Mouse (Mus musculus): Measurements from ENCODE around the gene 0610010K14Rik. TPM values are rescaled to one million over a fixed set of nuclear protein-coding genes. Genes with fewer than 3 reads are reported as not detected.

The 0610010K14Rik gene
- polyA plus RNA-seq, 1 experiment from 2014 or later = 171 TPM

DNA sequence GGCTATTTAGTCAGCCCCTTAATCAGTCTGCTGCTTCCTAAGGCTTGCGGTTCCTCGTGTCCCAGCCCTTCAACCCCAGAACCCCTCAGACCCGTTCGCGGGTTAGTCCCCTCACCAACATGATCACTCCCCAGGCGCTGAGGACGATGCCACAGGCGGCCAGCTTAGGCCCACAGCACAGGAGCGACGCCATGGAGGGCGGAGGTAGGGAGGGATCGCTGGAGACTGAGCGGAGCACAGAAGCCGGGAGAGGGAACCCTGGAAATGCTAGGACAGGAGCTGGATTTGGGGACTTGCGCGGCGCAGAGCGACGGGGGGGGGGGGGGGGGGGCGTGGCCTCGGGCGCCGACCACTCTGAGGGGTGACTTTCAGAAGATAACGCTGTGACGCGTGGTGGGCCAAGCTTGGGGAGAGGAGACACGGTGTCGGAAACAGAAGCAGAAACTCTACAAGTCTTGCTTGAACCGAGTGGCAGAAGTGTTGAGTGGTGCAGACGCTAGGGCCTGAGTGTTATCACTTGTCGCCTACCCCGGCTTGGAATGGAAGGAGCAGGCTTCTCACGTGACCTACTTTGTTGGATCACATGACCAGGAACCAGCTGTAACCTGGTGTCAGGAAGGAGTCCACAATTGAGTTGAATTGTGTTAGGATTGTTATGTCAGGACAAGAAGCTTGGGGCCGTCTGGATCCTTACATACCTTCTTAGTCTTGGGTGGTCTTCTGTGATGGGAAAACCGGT is 2.0 kb upstream of the 0610010K14Rik start, which contains the start of the genes Gm21988 and Rnasek:
Gm21988 (minus strand) TSS at position 290 of the 739 bp plus-strand sequence.
Rnasek (minus strand) TSS at position 302 of the 739 bp plus-strand sequence.
- Histone ChIP-seq H3K27me3 (ENCODE audit: control insufficient read depth, insufficient read depth, low read length) (no peaks in the 10 kb centered on the region), H3K4me3 (replicated peaks; ENCODE audit: low read depth, low read length) (peak within 1 kb of the TSS; percentile 97), H3K36me3 (ENCODE audit: control insufficient read depth, insufficient read depth, low read length) (peaks cover 14% of the 10 kb centered on the region), H3K27ac (replicated peaks; ENCODE audit: low read depth, low read length) (peak within 1 kb of the TSS; percentile 84), H3K9ac (replicated peaks; ENCODE audit: low read length) (peak within 1 kb of the TSS; percentile 87), H3K4me1 (ENCODE audit: control insufficient read depth, insufficient read depth, low read length) (peaks cover 31% of the 10 kb centered on the region), H3K9me3 (ENCODE audit: control insufficient read depth, low read length) (no peaks in the 10 kb centered on the region), H3K4me2 (ENCODE audit: low read length) (peak within 1 kb of the TSS; percentile 99)
- peak; percentile 92 for DNase-seq
- under 1% methylated on average over 31 of the region's 35 CpGs for WGBS
- ATAC-seq (ENCODE audit: low FRiP score, low TSS enrichment) = peak; percentile 62

DNA sequence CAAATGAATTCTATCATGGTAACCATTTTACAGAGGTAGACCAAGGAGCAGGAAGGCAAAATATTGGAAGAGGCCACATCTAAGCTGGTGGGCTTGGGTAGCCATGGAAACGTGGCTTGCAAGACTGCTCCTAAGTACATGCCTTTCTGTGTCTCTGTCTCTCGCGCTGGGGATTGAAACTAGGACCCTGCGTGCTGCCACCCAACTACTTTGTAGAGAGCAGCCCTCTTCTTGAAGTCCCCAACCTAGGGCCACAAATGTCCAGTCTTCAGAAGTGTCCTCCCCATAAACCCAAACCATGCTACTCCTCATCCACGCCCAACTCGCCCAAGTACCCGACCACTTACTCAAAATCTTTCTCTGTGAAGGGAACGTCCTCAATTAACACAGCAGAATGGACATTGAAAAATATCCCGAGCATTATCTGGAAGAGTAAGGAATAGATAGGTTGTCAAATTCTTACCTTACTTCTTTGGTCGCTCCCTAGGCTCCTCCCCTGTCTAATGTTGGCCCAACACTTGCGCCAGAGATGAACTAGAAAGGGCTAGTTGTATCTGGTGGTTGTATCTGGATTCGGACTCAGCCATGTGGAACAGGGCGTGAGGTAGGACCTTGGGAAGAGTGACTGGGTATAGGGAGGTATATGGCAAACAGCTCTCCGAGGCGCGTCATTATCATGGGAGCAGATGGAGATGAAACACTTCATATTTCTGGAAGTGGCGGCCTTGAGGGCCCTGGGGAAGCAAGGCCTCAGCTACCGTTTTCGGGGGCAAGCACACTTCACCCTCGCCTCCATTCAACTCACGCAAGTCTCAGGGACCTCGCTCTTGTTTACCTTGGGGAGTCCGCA is 1.1 kb upstream of the 0610010K14Rik start:
- H3K27ac ChIP-seq (replicated peaks; ENCODE audit: low read depth, low read length) = peak overlapping the region; percentile 95
- peak overlapping the region; percentile 87 for H3K9ac ChIP-seq (replicated peaks; ENCODE audit: low read length)
- 12% methylated on average over 23 of the region's 23 CpGs for WGBS
- H3K9me3 ChIP-seq (ENCODE audit: control insufficient read depth, low read length) = no peaks in the 10 kb centered on the region
- no peaks in the 10 kb centered on the region for H3K27me3 ChIP-seq (ENCODE audit: control insufficient read depth, insufficient read depth, low read length)
- peaks cover 31% of the 10 kb centered on the region for H3K4me1 ChIP-seq (ENCODE audit: control insufficient read depth, insufficient read depth, low read length)
- ATAC-seq (ENCODE audit: low FRiP score, low TSS enrichment) (no peak), DNase-seq (peak; percentile 29)
- peaks cover 18% of the 10 kb centered on the region for H3K36me3 ChIP-seq (ENCODE audit: control insufficient read depth, insufficient read depth, low read length)
- peak overlapping the region; percentile 97 for H3K4me3 ChIP-seq (replicated peaks; ENCODE audit: low read depth, low read length)
- peak overlapping the region; percentile 99 for H3K4me2 ChIP-seq (ENCODE audit: low read length)

DNA sequence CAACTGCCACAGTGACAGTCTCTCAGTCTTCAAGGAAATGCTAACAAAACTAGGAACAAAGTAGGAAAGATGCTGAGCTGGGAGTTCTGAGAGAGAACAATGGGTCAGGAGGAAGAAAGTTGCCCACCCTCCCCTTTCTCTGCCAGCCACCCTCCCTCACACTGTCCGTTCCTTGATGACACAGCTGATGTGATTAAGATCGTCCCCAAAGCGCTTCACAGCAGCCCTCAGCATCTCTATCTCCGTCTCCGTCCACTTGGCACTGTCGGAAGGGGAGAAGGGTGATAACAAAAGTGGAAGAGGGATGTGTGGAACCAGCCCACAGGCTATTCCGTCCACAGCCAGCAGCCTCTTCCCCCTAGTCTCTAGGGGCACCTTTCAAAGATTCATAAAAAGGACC is 997 bp downstream of the 0610010K14Rik start:
- Histone ChIP-seq H3K9ac (replicated peaks; ENCODE audit: low read length) (peak overlapping the region; percentile 80), H3K4me2 (ENCODE audit: low read length) (peak overlapping the region; percentile 99), H3K36me3 (ENCODE audit: control insufficient read depth, insufficient read depth, low read length) (peaks cover 18% of the 10 kb centered on the region), H3K27me3 (ENCODE audit: control insufficient read depth, insufficient read depth, low read length) (no peaks in the 10 kb centered on the region; the same call in 1 of the 2 replicates), H3K27ac (replicated peaks; ENCODE audit: low read depth, low read length) (peak overlapping the region; percentile 95), H3K4me3 (replicated peaks; ENCODE audit: low read depth, low read length) (peak overlapping the region; percentile 97), H3K9me3 (ENCODE audit: control insufficient read depth, low read length) (no peaks in the 10 kb centered on the region), H3K4me1 (ENCODE audit: control insufficient read depth, insufficient read depth, low read length) (peaks cover 35% of the 10 kb centered on the region)
- ATAC-seq (ENCODE audit: low FRiP score, low TSS enrichment) (no peak), DNase-seq (no peak)
- WGBS = 23% methylated on average over 7 of the region's 7 CpGs

DNA sequence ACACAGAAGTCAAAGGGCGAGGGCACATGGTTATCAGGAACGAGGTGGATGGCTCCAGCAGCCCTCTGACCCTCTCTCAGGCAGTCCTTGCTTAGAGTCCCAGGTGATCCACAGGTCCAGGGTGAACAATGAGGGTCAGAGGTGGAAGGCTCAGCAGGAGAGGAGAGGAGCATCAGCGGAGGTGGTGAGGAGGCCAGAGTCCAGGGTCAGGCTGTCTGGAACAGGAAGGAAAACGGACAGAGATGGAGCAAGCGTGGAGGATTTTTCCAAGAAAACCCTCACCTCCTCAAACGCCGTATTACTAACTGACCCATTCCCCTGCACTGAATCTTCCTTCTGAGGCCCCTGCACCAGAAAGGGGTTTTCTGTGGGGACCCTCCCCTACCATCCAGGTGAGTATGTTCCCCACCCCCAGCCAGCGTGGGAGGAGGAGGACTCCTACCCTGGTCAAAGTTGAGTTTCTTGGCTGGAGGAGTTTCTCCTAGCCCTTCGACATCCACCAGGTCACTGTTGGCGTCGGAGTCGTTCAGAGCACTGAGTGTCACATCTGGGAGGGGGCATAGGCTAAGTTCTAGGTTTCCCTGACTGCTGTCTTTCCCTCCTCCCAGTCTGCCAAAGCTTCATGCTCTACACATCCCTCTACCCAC is 2.3 kb downstream of the 0610010K14Rik start:
- Histone ChIP-seq H3K36me3 (ENCODE audit: control insufficient read depth, insufficient read depth, low read length) (peaks cover 18% of the 10 kb centered on the region), H3K27me3 (ENCODE audit: control insufficient read depth, insufficient read depth, low read length) (peaks cover 6% of the 10 kb centered on the region; the same call in 1 of the 2 replicates), H3K9ac (replicated peaks; ENCODE audit: low read length) (no peak overlapping the region), H3K4me2 (ENCODE audit: low read length) (no peak overlapping the region), H3K4me1 (ENCODE audit: control insufficient read depth, insufficient read depth, low read length) (peaks cover 29% of the 10 kb centered on the region), H3K27ac (replicated peaks; ENCODE audit: low read depth, low read length) (no peak overlapping the region), H3K9me3 (ENCODE audit: control insufficient read depth, low read length) (no peaks in the 10 kb centered on the region), H3K4me3 (replicated peaks; ENCODE audit: low read depth, low read length) (no peak overlapping the region)
- ATAC-seq (ENCODE audit: low FRiP score, low TSS enrichment) (no peak), DNase-seq (no peak)
- WGBS = 91% methylated on average over 12 of the region's 12 CpGs

DNA sequence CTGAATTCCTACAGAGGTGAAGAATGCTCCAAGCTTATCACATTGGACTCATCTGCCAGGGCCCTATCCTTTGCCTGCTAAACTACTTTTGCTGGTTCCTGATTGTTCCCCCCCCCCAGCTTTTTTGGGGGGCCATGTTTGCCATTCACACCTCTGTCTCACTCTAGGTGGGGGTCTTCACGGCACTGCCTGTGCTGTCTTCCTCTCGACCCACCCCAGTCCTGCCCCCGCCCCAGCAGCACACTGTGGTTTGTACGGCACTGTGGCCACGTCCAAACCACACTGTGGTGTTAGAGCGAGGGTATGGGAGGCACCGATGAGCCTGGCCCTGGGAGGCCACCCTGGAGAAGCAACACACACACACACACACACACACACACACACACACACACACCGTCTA is 3.2 kb downstream of the 0610010K14Rik start:
- H3K4me2 ChIP-seq (ENCODE audit: low read length) = no peak overlapping the region
- 85% methylated on average over 8 of the region's 8 CpGs for WGBS
- H3K36me3 ChIP-seq (ENCODE audit: control insufficient read depth, insufficient read depth, low read length) = peaks cover 18% of the 10 kb centered on the region
- no peak overlapping the region for H3K27ac ChIP-seq (replicated peaks; ENCODE audit: low read depth, low read length)
- H3K9ac ChIP-seq (replicated peaks; ENCODE audit: low read length) = no peak overlapping the region
- peaks cover 26% of the 10 kb centered on the region for H3K4me1 ChIP-seq (ENCODE audit: control insufficient read depth, insufficient read depth, low read length)
- ATAC-seq (ENCODE audit: low FRiP score, low TSS enrichment) = no peak
- no peaks in the 10 kb centered on the region for H3K9me3 ChIP-seq (ENCODE audit: control insufficient read depth, low read length)
- no peak for DNase-seq
- no peak overlapping the region for H3K4me3 ChIP-seq (replicated peaks; ENCODE audit: low read depth, low read length)
- H3K27me3 ChIP-seq (ENCODE audit: control insufficient read depth, insufficient read depth, low read length) = peaks cover 14% of the 10 kb centered on the region

DNA sequence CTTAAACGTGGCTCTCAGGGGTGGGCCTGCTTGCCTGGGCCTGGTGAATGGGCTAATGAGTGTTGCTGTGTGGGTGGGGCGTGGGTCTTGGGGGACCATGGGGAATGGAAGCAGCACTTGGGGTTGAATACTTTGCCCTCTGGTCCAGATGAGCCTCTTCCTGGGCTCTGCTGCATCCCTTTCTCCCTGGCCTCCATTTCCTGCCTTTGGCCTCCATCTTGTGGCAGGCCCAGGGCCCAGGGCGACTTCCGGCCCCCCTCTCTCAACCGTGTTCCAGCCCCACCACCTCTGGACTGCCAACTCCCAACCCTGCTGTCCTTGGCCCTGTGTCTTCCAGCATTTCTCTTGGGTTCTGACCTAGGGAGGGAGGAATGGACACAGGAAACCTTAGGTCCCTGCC is 3.7 kb downstream of the 0610010K14Rik start:
- ATAC-seq (ENCODE audit: low FRiP score, low TSS enrichment) (no peak), DNase-seq (no peak)
- Histone ChIP-seq H3K4me2 (ENCODE audit: low read length) (no peak overlapping the region), H3K4me1 (ENCODE audit: control insufficient read depth, insufficient read depth, low read length) (peaks cover 26% of the 10 kb centered on the region), H3K27me3 (ENCODE audit: control insufficient read depth, insufficient read depth, low read length) (peaks cover 19% of the 10 kb centered on the region), H3K36me3 (ENCODE audit: control insufficient read depth, insufficient read depth, low read length) (peaks cover 18% of the 10 kb centered on the region), H3K27ac (replicated peaks; ENCODE audit: low read depth, low read length) (no peak overlapping the region), H3K9ac (replicated peaks; ENCODE audit: low read length) (no peak overlapping the region), H3K9me3 (ENCODE audit: control insufficient read depth, low read length) (no peaks in the 10 kb centered on the region), H3K4me3 (replicated peaks; ENCODE audit: low read depth, low read length) (no peak overlapping the region)
- 54% methylated on average over 5 of the region's 5 CpGs for WGBS

DNA sequence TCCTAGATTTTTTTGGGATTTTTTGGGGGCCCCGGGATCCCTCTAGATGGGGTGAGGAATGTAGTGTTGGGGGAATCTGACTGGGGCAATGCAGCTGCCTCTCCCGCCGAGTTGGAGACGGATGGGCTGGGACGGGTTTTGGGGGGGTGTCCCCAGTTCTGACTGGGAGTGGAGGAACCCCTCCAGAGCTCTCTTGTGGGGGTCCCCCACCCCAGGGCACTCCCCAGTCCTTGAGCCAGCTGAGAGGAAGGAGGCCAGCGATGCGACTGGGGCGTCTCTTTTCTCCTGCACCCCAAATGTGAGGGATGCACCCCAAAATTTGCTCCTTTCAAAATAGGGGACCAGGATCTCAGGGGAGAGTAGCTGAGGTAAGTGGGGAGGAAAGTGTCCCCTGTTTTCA is 4.7 kb downstream of the 0610010K14Rik start:
- Histone ChIP-seq H3K27me3 (ENCODE audit: control insufficient read depth, insufficient read depth, low read length) (peaks cover 27% of the 10 kb centered on the region), H3K9me3 (ENCODE audit: control insufficient read depth, low read length) (no peaks in the 10 kb centered on the region), H3K36me3 (ENCODE audit: control insufficient read depth, insufficient read depth, low read length) (peaks cover 18% of the 10 kb centered on the region), H3K4me2 (ENCODE audit: low read length) (peak overlapping the region; percentile 51), H3K4me1 (ENCODE audit: control insufficient read depth, insufficient read depth, low read length) (peaks cover 22% of the 10 kb centered on the region), H3K9ac (replicated peaks; ENCODE audit: low read length) (peak overlapping the region; percentile 51), H3K4me3 (replicated peaks; ENCODE audit: low read depth, low read length) (peak overlapping the region; percentile 26; the same call in 1 of the 2 replicates), H3K27ac (replicated peaks; ENCODE audit: low read depth, low read length) (no peak overlapping the region)
- DNase-seq = no peak
- WGBS = 37% methylated on average over 8 of the region's 8 CpGs
- ATAC-seq (ENCODE audit: low FRiP score, low TSS enrichment) = no peak

DNA sequence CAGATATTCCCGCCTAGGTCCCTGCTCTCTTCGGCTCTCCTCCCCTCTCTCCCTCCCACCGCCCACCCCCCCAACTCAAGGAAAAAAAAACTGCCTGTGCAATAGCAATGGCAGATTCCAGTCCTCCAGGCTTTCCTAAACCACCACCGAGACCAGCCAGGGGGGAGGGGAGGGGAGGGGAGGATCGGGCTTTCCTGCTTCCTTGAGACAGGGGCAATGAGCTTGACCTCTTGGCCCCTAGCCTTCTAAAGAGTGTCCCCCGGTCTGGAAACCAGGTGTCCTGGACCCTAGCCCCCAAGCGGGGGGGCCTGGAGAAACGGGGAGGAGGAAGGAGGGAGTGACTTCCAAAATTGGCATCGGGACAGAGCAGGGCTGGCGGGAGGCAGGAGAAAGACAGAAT is 5.2 kb downstream of the 0610010K14Rik start:
- ATAC-seq (ENCODE audit: low FRiP score, low TSS enrichment) (no peak), DNase-seq (peak; percentile 46)
- 8% methylated on average over 10 of the region's 10 CpGs for WGBS
- Histone ChIP-seq H3K4me2 (ENCODE audit: low read length) (peak overlapping the region; percentile 51), H3K9me3 (ENCODE audit: control insufficient read depth, low read length) (no peaks in the 10 kb centered on the region), H3K27ac (replicated peaks; ENCODE audit: low read depth, low read length) (no peak overlapping the region), H3K27me3 (ENCODE audit: control insufficient read depth, insufficient read depth, low read length) (peaks cover 32% of the 10 kb centered on the region), H3K4me3 (replicated peaks; ENCODE audit: low read depth, low read length) (peak overlapping the region; percentile 26), H3K4me1 (ENCODE audit: control insufficient read depth, insufficient read depth, low read length) (peaks cover 22% of the 10 kb centered on the region), H3K9ac (replicated peaks; ENCODE audit: low read length) (peak overlapping the region; percentile 51), H3K36me3 (ENCODE audit: control insufficient read depth, insufficient read depth, low read length) (peaks cover 18% of the 10 kb centered on the region)

All from midbrain, embryonic 14.5 days (tissue).